Mouse (Mus musculus): ENCODE measurements around the gene Clic5. TPM values are rescaled to one million over a fixed set of nuclear protein-coding genes. Genes with fewer than 3 reads are reported as not detected.

The Clic5 gene
- 0.28 and 0.30 TPM in 2 replicates for polyA plus RNA-seq (2015; fragmentation: Nextera tagmentation; extraction: Ambion mirVana)

DNA sequence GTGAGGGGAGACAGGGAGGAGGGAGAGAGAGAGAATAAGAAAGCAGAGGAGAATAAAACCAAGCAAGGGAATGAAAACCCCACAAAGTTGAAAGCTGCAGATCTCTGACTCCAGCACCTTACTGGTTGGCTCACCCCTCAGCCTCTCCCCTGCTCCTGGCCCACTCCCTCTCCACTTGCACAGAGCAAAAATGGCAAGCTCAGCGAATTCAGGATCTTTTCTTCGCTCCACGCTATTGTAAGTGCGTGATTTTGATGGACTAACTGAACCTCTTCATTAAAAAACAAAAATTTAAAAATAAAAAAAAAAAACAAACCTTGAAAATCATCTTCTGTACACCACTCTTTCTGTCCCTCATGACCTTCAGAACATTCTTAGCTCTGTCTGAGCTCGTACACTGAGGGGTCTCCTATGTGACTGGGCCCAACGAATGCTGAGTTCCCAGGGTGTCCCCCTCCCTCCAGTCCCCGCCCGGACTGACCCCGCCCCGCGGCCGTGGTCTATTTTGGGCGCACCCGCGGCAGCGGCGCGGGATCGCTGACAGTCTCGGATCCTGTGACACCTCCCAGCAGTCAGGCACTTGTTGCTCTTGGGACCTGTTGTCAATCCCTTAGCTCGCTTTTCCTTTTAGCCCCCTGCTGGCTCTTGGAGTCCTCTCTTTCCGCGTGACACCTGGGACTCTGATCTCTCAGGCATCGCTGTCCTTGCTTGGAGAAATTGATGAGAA lies at the start of gene Clic5:
Gene Clic5, plus strand, starts transcription at position 543 of the 727 bp plus-strand sequence.
- Histone ChIP-seq H3K9me3 (ENCODE audit: low read length) (no peaks in the 10 kb centered on the region), H3K9ac (replicated peaks) (peak within 1 kb of the TSS; percentile 61), H3K4me1 (ENCODE audit: insufficient read depth) (peaks cover 5% of the 10 kb centered on the region), H3K27ac (ENCODE audit: low read depth) (no peak within 1 kb of the TSS), H3K4me2 (ENCODE audit: low read depth, low read length) (peak within 1 kb of the TSS; percentile 78), H3K27me3 (ENCODE audit: insufficient read depth, low read length) (no peaks in the 10 kb centered on the region), H3K4me3 (ENCODE audit: low read depth, low read length) (peak within 1 kb of the TSS; percentile 44), H3K36me3 (replicated peaks; ENCODE audit: insufficient read depth, low read length) (no peaks in the 10 kb centered on the region)
- DNase-seq, result peak; percentile 53
- ATAC-seq, result peak; percentile 62
- WGBS (ENCODE audit: insufficient replicate concordance), result 5% methylated on average over 24 of the region's 24 CpGs
- TF ChIP-seq CTCF (IDR thresholded peaks at IDR 0.05; ENCODE audit: low read depth), result peak; percentile 27
- no peak for TF ChIP-seq EP300 (IDR thresholded peaks at IDR 0.05; ENCODE audit: low read depth)

DNA sequence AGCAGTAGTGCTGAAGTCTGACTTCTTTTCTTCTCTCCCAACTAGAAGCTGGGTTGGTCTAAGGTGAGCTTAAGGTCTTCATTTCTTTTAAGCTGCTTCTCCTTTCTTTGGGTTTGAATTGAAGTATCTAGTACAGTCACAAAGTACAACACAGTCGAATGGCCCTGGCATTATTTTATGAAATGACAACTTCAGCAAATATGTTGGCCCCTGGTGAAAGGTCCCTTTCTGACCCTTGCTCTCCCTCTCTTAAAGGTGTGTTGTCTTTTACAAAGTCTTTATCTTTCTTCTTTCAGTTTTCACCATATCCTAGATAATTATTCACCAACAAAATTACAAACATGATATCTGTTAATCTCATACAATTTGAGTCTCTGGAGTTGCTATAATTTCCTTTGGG lies 42.6 kb upstream of the Clic5 start:
- Histone ChIP-seq H3K36me3 (replicated peaks; ENCODE audit: insufficient read depth, low read length) (no peaks in the 10 kb centered on the region), H3K27ac (ENCODE audit: low read depth) (no peak overlapping the region), H3K4me2 (ENCODE audit: low read depth, low read length) (no peak overlapping the region), H3K9ac (replicated peaks) (no peak overlapping the region), H3K4me1 (ENCODE audit: insufficient read depth) (no peaks in the 10 kb centered on the region), H3K27me3 (ENCODE audit: insufficient read depth, low read length) (no peaks in the 10 kb centered on the region), H3K4me3 (ENCODE audit: low read depth, low read length) (no peak overlapping the region), H3K9me3 (ENCODE audit: low read length) (no peaks in the 10 kb centered on the region)
- DNase-seq (no peak), ATAC-seq (no peak)
- TF ChIP-seq EP300 (IDR thresholded peaks at IDR 0.05; ENCODE audit: low read depth), result no peak
- no peak for TF ChIP-seq CTCF (IDR thresholded peaks at IDR 0.05; ENCODE audit: low read depth)
- 48% methylated on average over 1 of the region's 1 CpGs for WGBS (ENCODE audit: insufficient replicate concordance)

DNA sequence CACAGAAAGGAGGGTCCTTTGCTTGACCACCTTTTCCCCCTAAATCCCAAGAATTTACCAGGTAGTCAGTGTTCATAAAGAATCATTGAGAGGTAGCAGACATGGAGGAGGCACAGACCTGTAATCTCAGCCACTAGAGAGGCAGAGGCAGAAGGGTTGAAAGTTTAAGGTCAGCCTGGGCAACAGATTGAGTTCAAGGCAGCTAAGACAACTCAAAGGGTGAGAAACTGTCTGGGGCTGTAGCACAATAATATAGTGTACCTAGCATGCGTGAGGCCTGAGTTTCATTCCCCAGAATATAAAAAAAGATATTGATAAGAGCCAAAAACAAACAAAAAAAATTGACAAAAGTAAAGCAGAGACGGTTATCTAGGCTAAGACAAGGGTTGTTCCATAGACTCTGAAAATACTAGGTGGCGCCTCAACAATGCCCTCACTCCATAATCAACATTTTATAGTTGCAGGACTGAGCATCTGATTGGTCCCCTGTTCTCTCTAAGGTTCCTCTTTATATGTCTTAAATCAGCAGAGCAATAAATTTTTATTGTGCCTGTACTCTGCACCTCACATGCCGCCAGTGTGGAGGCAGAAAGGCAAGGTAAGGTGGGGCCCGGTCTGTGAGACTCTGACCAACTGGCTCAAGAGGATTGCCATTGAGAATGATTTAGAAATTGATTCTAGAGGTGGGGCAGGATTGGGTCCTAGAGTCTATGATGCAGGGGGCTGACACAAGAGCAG lies 40.1 kb upstream of the Clic5 start:
- WGBS (ENCODE audit: insufficient replicate concordance), result 84% methylated on average over 5 of the region's 5 CpGs
- no peaks in the 10 kb centered on the region for H3K36me3 ChIP-seq (replicated peaks; ENCODE audit: insufficient read depth, low read length)
- 0 out of 2 replicates have a peak, but pooled peaks cover 2% of the 10 kb centered on the region for H3K4me1 ChIP-seq (ENCODE audit: insufficient read depth)
- H3K27ac ChIP-seq (ENCODE audit: low read depth), result no peak overlapping the region
- H3K9ac ChIP-seq (replicated peaks), result no peak overlapping the region
- H3K4me3 ChIP-seq (ENCODE audit: low read depth, low read length), result no peak overlapping the region
- no peak overlapping the region for H3K4me2 ChIP-seq (ENCODE audit: low read depth, low read length)
- ATAC-seq (no peak), DNase-seq (no peak)
- H3K27me3 ChIP-seq (ENCODE audit: insufficient read depth, low read length), result no peaks in the 10 kb centered on the region
- TF ChIP-seq EP300 (IDR thresholded peaks at IDR 0.05; ENCODE audit: low read depth) (no peak), CTCF (IDR thresholded peaks at IDR 0.05; ENCODE audit: low read depth) (no peak)
- H3K9me3 ChIP-seq (ENCODE audit: low read length), result no peaks in the 10 kb centered on the region

DNA sequence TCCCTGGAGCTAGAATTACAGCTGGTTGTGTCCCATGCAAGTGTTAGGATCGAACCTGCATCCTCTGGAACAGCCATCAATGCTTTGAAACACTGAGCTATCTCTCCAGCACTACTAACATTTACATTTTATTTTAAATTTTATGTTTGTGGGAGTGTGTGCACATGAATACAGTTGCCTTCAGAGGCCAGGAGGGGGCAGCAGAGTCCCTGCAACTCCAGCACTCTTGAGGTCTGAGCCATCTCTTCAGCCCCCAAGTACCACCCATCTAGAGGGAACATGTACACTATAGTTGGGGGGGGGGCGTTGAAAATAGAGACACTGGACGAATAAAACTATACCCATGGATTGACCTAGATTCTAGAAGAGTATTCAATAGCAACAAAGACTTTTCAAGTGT lies 37.3 kb upstream of the Clic5 start:
- peak; percentile 67 for DNase-seq

DNA sequence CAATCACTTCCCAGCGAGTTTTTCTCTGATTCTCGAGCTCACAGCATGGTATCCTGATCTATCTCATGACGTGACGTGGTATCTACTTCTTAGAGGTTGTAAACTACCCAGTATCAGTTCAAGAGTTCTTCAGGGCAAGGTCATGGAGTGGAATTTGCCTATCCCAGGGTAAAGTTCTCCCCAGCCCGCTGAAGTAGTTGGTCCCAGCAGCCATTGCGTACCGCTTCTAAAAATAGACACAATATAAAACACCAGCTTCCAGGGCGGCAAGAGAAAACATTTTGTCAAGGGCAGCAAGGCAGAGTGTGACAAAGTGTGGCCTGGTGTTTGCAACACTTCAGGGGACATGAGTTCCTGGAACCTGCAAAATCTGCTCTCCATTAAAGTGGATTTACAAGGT lies 36.5 kb upstream of the Clic5 start:
- Histone ChIP-seq H3K36me3 (replicated peaks; ENCODE audit: insufficient read depth, low read length) (no peaks in the 10 kb centered on the region), H3K9ac (replicated peaks) (no peak overlapping the region), H3K4me2 (ENCODE audit: low read depth, low read length) (no peak overlapping the region), H3K4me1 (ENCODE audit: insufficient read depth) (0 out of 2 replicates have a peak, but pooled peaks cover 2% of the 10 kb centered on the region), H3K9me3 (ENCODE audit: low read length) (no peaks in the 10 kb centered on the region), H3K27me3 (ENCODE audit: insufficient read depth, low read length) (no peaks in the 10 kb centered on the region), H3K4me3 (ENCODE audit: low read depth, low read length) (no peak overlapping the region), H3K27ac (ENCODE audit: low read depth) (no peak overlapping the region)
- TF ChIP-seq CTCF (IDR thresholded peaks at IDR 0.05; ENCODE audit: low read depth) (no peak), EP300 (IDR thresholded peaks at IDR 0.05; ENCODE audit: low read depth) (no peak)
- DNase-seq (no peak), ATAC-seq (no peak)
- WGBS (ENCODE audit: insufficient replicate concordance), result 61% methylated on average over 8 of the region's 8 CpGs

More for the DNA sequence above, 37.3 kb upstream of the Clic5 start:
- Histone ChIP-seq H3K27me3 (ENCODE audit: insufficient read depth, low read length) (no peaks in the 10 kb centered on the region), H3K9ac (replicated peaks) (no peak overlapping the region), H3K4me2 (ENCODE audit: low read depth, low read length) (no peak overlapping the region), H3K36me3 (replicated peaks; ENCODE audit: insufficient read depth, low read length) (no peaks in the 10 kb centered on the region), H3K4me3 (ENCODE audit: low read depth, low read length) (no peak overlapping the region), H3K4me1 (ENCODE audit: insufficient read depth) (0 out of 2 replicates have a peak, but pooled peaks cover 2% of the 10 kb centered on the region), H3K9me3 (ENCODE audit: low read length) (no peaks in the 10 kb centered on the region), H3K27ac (ENCODE audit: low read depth) (no peak overlapping the region)
- no peak for TF ChIP-seq EP300 (IDR thresholded peaks at IDR 0.05; ENCODE audit: low read depth)
- TF ChIP-seq CTCF (IDR thresholded peaks at IDR 0.05; ENCODE audit: low read depth), result peak; percentile 73
- no peak for ATAC-seq
- 59% methylated on average over 3 of the region's 3 CpGs for WGBS (ENCODE audit: insufficient replicate concordance)

DNA sequence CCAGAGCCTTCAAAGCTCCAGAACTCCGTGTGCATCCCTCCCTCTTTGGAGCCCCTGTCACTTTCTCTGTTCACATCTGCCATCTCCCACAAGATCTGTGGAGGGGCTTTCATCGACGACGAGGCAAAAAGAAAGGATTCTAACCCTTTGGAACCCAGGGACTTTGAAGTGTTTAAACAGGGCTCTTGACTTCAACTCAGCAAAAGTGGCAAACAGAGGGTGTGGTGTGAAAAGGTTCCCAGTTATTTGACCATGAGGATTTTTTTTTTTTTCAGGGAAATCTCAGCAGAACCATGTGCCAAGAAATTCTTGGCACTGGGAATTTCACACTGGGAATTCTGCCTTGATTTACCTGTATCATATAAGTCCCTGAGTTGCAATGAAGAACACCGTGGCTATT lies 34.5 kb upstream of the Clic5 start:
- no peaks in the 10 kb centered on the region for H3K27me3 ChIP-seq (ENCODE audit: insufficient read depth, low read length)
- no peak for DNase-seq
- no peak overlapping the region for H3K27ac ChIP-seq (ENCODE audit: low read depth)
- no peak overlapping the region for H3K9ac ChIP-seq (replicated peaks)
- H3K4me2 ChIP-seq (ENCODE audit: low read depth, low read length), result no peak overlapping the region
- no peaks in the 10 kb centered on the region for H3K9me3 ChIP-seq (ENCODE audit: low read length)
- H3K4me3 ChIP-seq (ENCODE audit: low read depth, low read length), result no peak overlapping the region
- H3K4me1 ChIP-seq (ENCODE audit: insufficient read depth), result 0 out of 2 replicates have a peak, but pooled peaks cover 2% of the 10 kb centered on the region
- no peaks in the 10 kb centered on the region for H3K36me3 ChIP-seq (replicated peaks; ENCODE audit: insufficient read depth, low read length)
- 63% methylated on average over 5 of the region's 5 CpGs for WGBS (ENCODE audit: insufficient replicate concordance)
- TF ChIP-seq CTCF (IDR thresholded peaks at IDR 0.05; ENCODE audit: low read depth) (no peak), EP300 (IDR thresholded peaks at IDR 0.05; ENCODE audit: low read depth) (no peak)
- ATAC-seq, result no peak

Data from liver, postnatal 0 days (tissue).